Mouse (Mus musculus) hindbrain, embryonic 15.5 days (tissue): Measurements from ENCODE around the gene Numa1. TPM values are rescaled to one million over a fixed set of nuclear protein-coding genes. Genes with fewer than 3 reads are reported as not detected.
"Not testable (repeated sequence)": the region's sequence is repeated elsewhere in the genome, so short reads cannot be mapped to it uniquely, and the experiment has no call there.

ENCODE experiments used
- ATAC-seq: fragments of 200-750 bp; cut with Nextera tagmentation; 2 replicates; pipeline ENCODE4 v1.8.0; 2017; ENCODE audit warnings: low read depth, moderate number of reproducible peaks, moderate TSS enrichment; ENCODE audit not compliant: low FRiP score
- H3K27ac ChIP-seq: fragments of 300-500 bp; sonication (generic); replicated peaks from 2 replicates; pipeline ENCODE4 v1.5.1; 2015; ENCODE audit warnings: mild to moderate bottlenecking, inconsistent platforms
- H3K27me3 ChIP-seq: fragments of 300-500 bp; sonication (generic); 2 replicates; pipeline ENCODE4 v1.6.1; 2015; ENCODE audit warnings: control low read depth, inconsistent platforms
- H3K36me3 ChIP-seq: fragments of 300-500 bp; sonication (generic); 2 replicates; pipeline ENCODE4 v1.6.1; 2015; ENCODE audit warnings: control low read depth, inconsistent platforms
- H3K4me1 ChIP-seq: fragments of 300-500 bp; sonication (generic); replicated peaks from 2 replicates; pipeline ENCODE4 v1.6.1; 2015; ENCODE audit warnings: control low read depth, inconsistent platforms
- H3K4me2 ChIP-seq: fragments of 300-500 bp; sonication (generic); 2 replicates; pipeline ENCODE4 v1.6.1; 2015; ENCODE audit warnings: moderate library complexity, mild to moderate bottlenecking, inconsistent platforms
- H3K4me3 ChIP-seq: fragments of 300-500 bp; sonication (generic); 2 replicates; pipeline ENCODE4 v1.5.1; 2015; ENCODE audit warnings: mild to moderate bottlenecking, inconsistent platforms
- H3K9ac ChIP-seq: fragments of 300-500 bp; sonication (generic); 2 replicates; pipeline ENCODE4 v1.6.1; 2015; ENCODE audit warnings: inconsistent platforms
- H3K9me3 ChIP-seq: fragments of 300-500 bp; sonication (generic); 2 replicates; pipeline ENCODE4 v1.6.1; 2016; ENCODE audit warnings: control low read depth, inconsistent platforms
- WGBS: fragments of 180-500 bp; shearing (Covaris S2); methylation state at CpG from one replicate; pipeline ENCODE4 v1.1.7; 2015; 5-methylcytosine and 5-hydroxymethylcytosine counted together
- polyA plus RNA-seq: library from polyadenylated mRNA; unstranded; fragments of >200 nt; fragmentation: Nextera tagmentation; extraction: Ambion mirVana; gene quantifications from 2 replicates; pipeline ENCODE4 v1.2.1, GENCODE M21; 2015

Gene Numa1
- polyA plus RNA-seq, 1 experiment from 2014 or later, result 46.5 TPM

GRCm38 (mm10) chr7:101939758-101940157 is 5.8 kb downstream of the Numa1 start:
- H3K9ac ChIP-seq, result no peak overlapping the region
- H3K4me3 ChIP-seq, result no peak overlapping the region
- no peaks in the 10 kb centered on the region for H3K27me3 ChIP-seq
- ATAC-seq, result no peak
- no peaks in the 10 kb centered on the region for H3K9me3 ChIP-seq
- H3K27ac ChIP-seq, result no peak overlapping the region
- H3K4me2 ChIP-seq, result no peak overlapping the region
- WGBS, result 97% methylated on average over 4 of the region's 4 CpGs
- peaks cover 18% of the 10 kb centered on the region for H3K4me1 ChIP-seq
- H3K36me3 ChIP-seq, result no peaks in the 10 kb centered on the region

- not testable (repeated sequence) for H3K36me3 ChIP-seq, H3K27ac ChIP-seq, H3K4me2 ChIP-seq, H3K9ac ChIP-seq, ATAC-seq, H3K4me3 ChIP-seq, H3K4me1 ChIP-seq, H3K27me3 ChIP-seq, H3K9me3 ChIP-seq
- over 99% methylated on average over 5 of the region's 5 CpGs for WGBS
Observed at GRCm38 (mm10) chr7:101949008-101949407, 15.1 kb downstream of the Numa1 start.

- 93% methylated on average over 1 of the region's 1 CpGs for WGBS
- no peak for ATAC-seq
- no peaks in the 10 kb centered on the region for H3K27me3 ChIP-seq
Observed at GRCm38 (mm10) chr7:101951648-101952047, 17.7 kb downstream of the Numa1 start.

GRCm38 (mm10) chr7:101952098-101952497 is 18.2 kb downstream of the Numa1 start:
- 75% methylated on average over 2 of the region's 2 CpGs for WGBS
- ATAC-seq, result no peak

More at GRCm38 (mm10) chr7:101951648-101952047, 17.7 kb downstream of the Numa1 start:
- Histone ChIP-seq H3K4me1 (no peaks in the 10 kb centered on the region), H3K4me3 (no peak overlapping the region), H3K36me3 (no peaks in the 10 kb centered on the region), H3K9me3 (no peaks in the 10 kb centered on the region), H3K27ac (no peak overlapping the region), H3K4me2 (no peak overlapping the region), H3K9ac (no peak overlapping the region)

GRCm38 (mm10) chr7:101954163-101954562 is 20.3 kb downstream of the Numa1 start:
- Histone ChIP-seq H3K4me3 (no peak overlapping the region), H3K27me3 (no peaks in the 10 kb centered on the region), H3K36me3 (no peaks in the 10 kb centered on the region), H3K4me2 (no peak overlapping the region), H3K27ac (no peak overlapping the region), H3K4me1 (no peaks in the 10 kb centered on the region), H3K9me3 (no peaks in the 10 kb centered on the region), H3K9ac (no peak overlapping the region)
- no peak for ATAC-seq
- WGBS, result 94% methylated on average over 2 of the region's 2 CpGs

More at GRCm38 (mm10) chr7:101952098-101952497, 18.2 kb downstream of the Numa1 start:
- no peaks in the 10 kb centered on the region for H3K9me3 ChIP-seq
- H3K4me2 ChIP-seq, result no peak overlapping the region
- no peaks in the 10 kb centered on the region for H3K27me3 ChIP-seq
- no peaks in the 10 kb centered on the region for H3K36me3 ChIP-seq
- H3K4me1 ChIP-seq, result no peaks in the 10 kb centered on the region
- no peak overlapping the region for H3K27ac ChIP-seq
- H3K9ac ChIP-seq, result no peak overlapping the region
- H3K4me3 ChIP-seq, result no peak overlapping the region

- ATAC-seq, result no peak
- H3K9ac ChIP-seq, result no peak overlapping the region
- WGBS, result 92% methylated on average over 2 of the region's 2 CpGs
Observed at GRCm38 (mm10) chr7:101955276-101955675, 21.4 kb downstream of the Numa1 start.

GRCm38 (mm10) chr7:101955862-101956261 is 22.0 kb downstream of the Numa1 start:
- WGBS, result 51% methylated on average over 4 of the region's 4 CpGs
- H3K27me3 ChIP-seq, result no peaks in the 10 kb centered on the region
- H3K9ac ChIP-seq, result no peak overlapping the region
- H3K9me3 ChIP-seq, result no peaks in the 10 kb centered on the region
- ATAC-seq, result no peak
- H3K4me3 ChIP-seq, result no peak overlapping the region
- H3K4me1 ChIP-seq, result 0 out of 2 replicates have a peak, but pooled peaks cover 8% of the 10 kb centered on the region
- no peak overlapping the region for H3K27ac ChIP-seq
- H3K4me2 ChIP-seq, result no peak overlapping the region
- no peaks in the 10 kb centered on the region for H3K36me3 ChIP-seq

More at GRCm38 (mm10) chr7:101955276-101955675, 21.4 kb downstream of the Numa1 start:
- H3K4me3 ChIP-seq, result no peak overlapping the region
- H3K27ac ChIP-seq, result no peak overlapping the region
- no peaks in the 10 kb centered on the region for H3K9me3 ChIP-seq
- H3K4me1 ChIP-seq, result 0 out of 2 replicates have a peak, but pooled peaks cover 8% of the 10 kb centered on the region
- no peak overlapping the region for H3K4me2 ChIP-seq
- no peaks in the 10 kb centered on the region for H3K27me3 ChIP-seq
- no peaks in the 10 kb centered on the region for H3K36me3 ChIP-seq

GRCm38 (mm10) chr7:101956481-101956880 is 22.6 kb downstream of the Numa1 start:
- no peak for ATAC-seq
- H3K27me3 ChIP-seq, result no peaks in the 10 kb centered on the region
- H3K4me1 ChIP-seq, result 0 out of 2 replicates have a peak, but pooled peaks cover 8% of the 10 kb centered on the region
- no peaks in the 10 kb centered on the region for H3K9me3 ChIP-seq
- no peaks in the 10 kb centered on the region for H3K36me3 ChIP-seq
- H3K4me3 ChIP-seq, result no peak overlapping the region
- H3K27ac ChIP-seq, result no peak overlapping the region
- 94% methylated on average over 1 of the region's 1 CpGs for WGBS
- H3K4me2 ChIP-seq, result no peak overlapping the region
- H3K9ac ChIP-seq, result no peak overlapping the region

GRCm38 (mm10) chr7:101956911-101957310 is 23.0 kb downstream of the Numa1 start:
- 98% methylated on average over 5 of the region's 5 CpGs for WGBS
- Histone ChIP-seq H3K9me3 (no peaks in the 10 kb centered on the region), H3K9ac (no peak overlapping the region), H3K36me3 (no peaks in the 10 kb centered on the region), H3K4me2 (no peak overlapping the region), H3K27me3 (no peaks in the 10 kb centered on the region), H3K27ac (no peak overlapping the region), H3K4me3 (no peak overlapping the region), H3K4me1 (0 out of 2 replicates have a peak, but pooled peaks cover 8% of the 10 kb centered on the region)
- ATAC-seq, result no peak

- ATAC-seq, result no peak
- H3K27ac ChIP-seq, result no peak overlapping the region
- H3K9me3 ChIP-seq, result no peaks in the 10 kb centered on the region
- 97% methylated on average over 2 of the region's 2 CpGs for WGBS
- H3K4me2 ChIP-seq, result no peak overlapping the region
- H3K4me3 ChIP-seq, result no peak overlapping the region
- H3K4me1 ChIP-seq, result 0 out of 2 replicates have a peak, but pooled peaks cover 8% of the 10 kb centered on the region
- no peak overlapping the region for H3K9ac ChIP-seq
- H3K27me3 ChIP-seq, result no peaks in the 10 kb centered on the region
- H3K36me3 ChIP-seq, result no peaks in the 10 kb centered on the region
Observed at GRCm38 (mm10) chr7:101962829-101963228, 28.9 kb downstream of the Numa1 start.

- no peak overlapping the region for H3K4me2 ChIP-seq
- H3K4me3 ChIP-seq, result no peak overlapping the region
- ATAC-seq, result no peak
- WGBS, result 91% methylated on average over 2 of the region's 2 CpGs
- H3K27ac ChIP-seq, result no peak overlapping the region
- no peaks in the 10 kb centered on the region for H3K27me3 ChIP-seq
- no peak overlapping the region for H3K9ac ChIP-seq
- no peaks in the 10 kb centered on the region for H3K36me3 ChIP-seq
- H3K4me1 ChIP-seq, result peaks cover 10% of the 10 kb centered on the region
- H3K9me3 ChIP-seq, result no peaks in the 10 kb centered on the region
Observed at GRCm38 (mm10) chr7:101963621-101964020, 29.7 kb downstream of the Numa1 start.

GRCm38 (mm10) chr7:101964551-101964950 is 30.6 kb downstream of the Numa1 start:
- Histone ChIP-seq H3K4me1 (peaks cover 17% of the 10 kb centered on the region), H3K36me3 (no peaks in the 10 kb centered on the region), H3K4me2 (no peak overlapping the region), H3K9ac (no peak overlapping the region), H3K4me3 (no peak overlapping the region), H3K27ac (no peak overlapping the region), H3K27me3 (no peaks in the 10 kb centered on the region), H3K9me3 (no peaks in the 10 kb centered on the region)
- WGBS, result 87% methylated on average over 4 of the region's 4 CpGs
- ATAC-seq, result no peak

- no peaks in the 10 kb centered on the region for H3K9me3 ChIP-seq
- H3K4me3 ChIP-seq, result no peak overlapping the region
- no peak overlapping the region for H3K27ac ChIP-seq
- WGBS, result 83% methylated on average over 2 of the region's 2 CpGs
- no peaks in the 10 kb centered on the region for H3K36me3 ChIP-seq
- no peak overlapping the region for H3K4me2 ChIP-seq
- H3K4me1 ChIP-seq, result peaks cover 10% of the 10 kb centered on the region
- no peak for ATAC-seq
- H3K9ac ChIP-seq, result no peak overlapping the region
- H3K27me3 ChIP-seq, result no peaks in the 10 kb centered on the region
Observed at GRCm38 (mm10) chr7:101965606-101966005, 31.7 kb downstream of the Numa1 start.
